Mouse (Mus musculus) heart, embryonic 16.5 days (tissue): ENCODE data around the gene Wasf2. TPM values are rescaled to one million over a fixed set of nuclear protein-coding genes. Genes with fewer than 3 reads are reported as not detected.

Experiments
- ATAC-seq: fragments of 200-750 bp; cut with Nextera tagmentation; replicated peaks from 2 replicates; pipeline ENCODE4 v1.8.0; 2017; ENCODE audit warnings: moderate number of reproducible peaks; ENCODE audit not compliant: insufficient read depth, low FRiP score; ENCODE audit errors: extremely low read depth
- H3K27ac ChIP-seq: fragments of 300-500 bp; sonication (generic); 2 replicates; pipeline ENCODE4 v1.5.1; 2014; ENCODE audit warnings: mild to moderate bottlenecking, low read length, control low read depth, moderate library complexity
- H3K27me3 ChIP-seq: fragments of 300-500 bp; sonication (generic); 2 replicates; pipeline ENCODE4 v1.6.1; 2014; ENCODE audit warnings: low read length, mixed read lengths; ENCODE audit not compliant: control insufficient read depth, insufficient read depth
- H3K36me3 ChIP-seq: fragments of 300-500 bp; sonication (generic); 2 replicates; pipeline ENCODE4 v1.6.1; 2014; ENCODE audit not compliant: control insufficient read depth, insufficient read depth
- H3K4me1 ChIP-seq: fragments of 300-500 bp; sonication (generic); 2 replicates; pipeline ENCODE4 v1.6.1; 2014; ENCODE audit warnings: low read length, mixed read lengths; ENCODE audit not compliant: control insufficient read depth, insufficient read depth
- H3K4me2 ChIP-seq: fragments of 300-500 bp; sonication (generic); 2 replicates; pipeline ENCODE4 v1.6.1; 2014; ENCODE audit warnings: low read depth, mild to moderate bottlenecking, control low read depth, low read length
- H3K4me3 ChIP-seq: fragments of 300-500 bp; sonication (generic); 2 replicates; pipeline ENCODE4 v1.5.1; 2014; ENCODE audit warnings: mild to moderate bottlenecking, control low read depth, low read length
- H3K9ac ChIP-seq: fragments of 300-500 bp; sonication (generic); 2 replicates; pipeline ENCODE4 v1.6.1; 2014; ENCODE audit warnings: low read length, control low read depth
- H3K9me3 ChIP-seq: fragments of 300-500 bp; sonication (generic); replicated peaks from 2 replicates; pipeline ENCODE4 v1.6.1; 2016; ENCODE audit warnings: low read length; ENCODE audit not compliant: control insufficient read depth
- WGBS: fragments of 180-500 bp; shearing (Covaris S2); extraction: QIAGEN DNeasy Blood & Tissue Kit; methylation state at CpG from one replicate; pipeline ENCODE4 v1.1.7; 2014; 5-methylcytosine and 5-hydroxymethylcytosine counted together
- polyA plus RNA-seq: library from polyadenylated mRNA; unstranded; fragments of >200 nt; fragmentation: Nextera tagmentation; extraction: Ambion mirVana; gene quantifications from 2 replicates; pipeline ENCODE4 v1.2.1, GENCODE M21; 2015

The Wasf2 gene
- polyA plus RNA-seq, 1 experiment from 2014 or later: 45.0 TPM

DNA sequence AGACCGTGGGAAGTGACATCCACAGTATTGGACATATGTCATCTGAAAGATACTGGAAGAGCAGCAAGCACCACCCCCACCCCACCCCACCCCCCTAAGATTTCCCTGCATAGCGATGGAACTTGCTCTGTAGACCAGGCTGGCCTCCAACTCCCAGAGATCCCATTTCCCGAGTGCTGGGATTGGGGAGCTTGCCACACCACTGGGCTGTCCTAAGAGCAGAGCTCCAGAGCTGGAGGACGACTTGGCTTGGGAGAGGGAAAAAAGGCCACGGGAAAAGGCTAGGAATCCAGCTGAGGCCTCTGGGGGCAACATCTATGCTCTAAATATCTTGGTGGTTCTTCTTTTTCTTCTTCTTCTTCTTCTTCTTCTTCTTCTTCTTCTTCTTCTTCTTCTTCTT, 104.5 kb downstream of the Wasf2 start:
- Histone ChIP-seq H3K4me3 (no peak overlapping the region), H3K4me2 (no peak overlapping the region), H3K9me3 (no peaks in the 10 kb centered on the region; the same call in 1 of the 2 replicates), H3K36me3 (no peaks in the 10 kb centered on the region), H3K27ac (no peak overlapping the region), H3K27me3 (no peaks in the 10 kb centered on the region; the same call in 1 of the 2 replicates), H3K4me1 (no peaks in the 10 kb centered on the region), H3K9ac (no peak overlapping the region)
- ATAC-seq: no peak
- WGBS: 47% methylated on average over 5 of the region's 5 CpGs

DNA sequence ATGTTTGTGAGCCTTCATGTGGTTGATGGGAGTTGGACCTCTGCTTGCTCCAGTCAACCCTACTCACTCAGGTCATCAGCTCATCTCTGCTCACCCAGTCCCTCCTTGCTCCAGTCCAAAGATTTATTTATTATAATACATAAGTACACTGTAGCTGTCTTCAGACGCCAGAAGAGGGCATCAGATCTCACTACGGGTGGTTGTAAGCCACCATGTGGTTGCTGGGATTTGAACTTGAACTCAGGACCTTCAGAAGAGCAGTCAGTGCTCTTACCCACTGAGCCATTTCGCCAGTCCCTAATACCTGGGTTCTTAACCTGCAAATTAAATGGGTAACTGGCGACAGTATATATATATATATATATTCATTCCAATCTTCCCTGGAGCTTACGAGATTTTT, 105.1 kb downstream of the Wasf2 start:
- peaks cover 2% of the 10 kb centered on the region for H3K4me1 ChIP-seq
- no peak overlapping the region for H3K27ac ChIP-seq
- H3K4me2 ChIP-seq: no peak overlapping the region
- no peaks in the 10 kb centered on the region; the same call in 1 of the 2 replicates for H3K9me3 ChIP-seq
- ATAC-seq: no peak
- no peak overlapping the region for H3K9ac ChIP-seq
- no peaks in the 10 kb centered on the region; the same call in 1 of the 2 replicates for H3K27me3 ChIP-seq
- 72% methylated on average over 5 of the region's 5 CpGs for WGBS
- H3K4me3 ChIP-seq: no peak overlapping the region
- H3K36me3 ChIP-seq: no peaks in the 10 kb centered on the region

DNA sequence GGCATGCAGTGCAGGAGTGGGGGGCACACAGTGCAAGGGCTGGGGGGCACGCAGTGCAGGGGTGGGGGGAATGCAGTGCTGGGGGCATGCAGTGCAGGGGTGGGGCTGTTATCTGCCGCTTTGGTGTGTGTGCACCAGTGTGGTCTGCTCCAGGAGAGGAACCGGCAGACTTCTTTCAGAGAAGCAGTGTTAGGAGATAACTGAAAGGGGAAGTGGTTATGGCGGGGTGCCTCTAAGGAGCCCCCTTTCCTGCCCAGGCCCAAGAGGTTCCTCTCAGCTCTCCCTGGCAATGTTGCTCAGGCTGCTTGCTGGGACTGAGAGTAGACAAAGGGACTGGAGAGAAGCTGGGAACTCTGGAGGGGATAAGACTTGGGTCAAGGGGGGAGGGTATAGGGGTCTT, 107.6 kb downstream of the Wasf2 start:
- Histone ChIP-seq H3K36me3 (no peaks in the 10 kb centered on the region), H3K9me3 (no peaks in the 10 kb centered on the region), H3K27me3 (peaks cover 10% of the 10 kb centered on the region; the same call in 1 of the 2 replicates), H3K4me1 (peaks cover 11% of the 10 kb centered on the region), H3K27ac (no peak overlapping the region), H3K9ac (no peak overlapping the region), H3K4me3 (no peak overlapping the region), H3K4me2 (no peak overlapping the region)
- WGBS: 34% methylated on average over 4 of the region's 4 CpGs
- ATAC-seq: no peak

DNA sequence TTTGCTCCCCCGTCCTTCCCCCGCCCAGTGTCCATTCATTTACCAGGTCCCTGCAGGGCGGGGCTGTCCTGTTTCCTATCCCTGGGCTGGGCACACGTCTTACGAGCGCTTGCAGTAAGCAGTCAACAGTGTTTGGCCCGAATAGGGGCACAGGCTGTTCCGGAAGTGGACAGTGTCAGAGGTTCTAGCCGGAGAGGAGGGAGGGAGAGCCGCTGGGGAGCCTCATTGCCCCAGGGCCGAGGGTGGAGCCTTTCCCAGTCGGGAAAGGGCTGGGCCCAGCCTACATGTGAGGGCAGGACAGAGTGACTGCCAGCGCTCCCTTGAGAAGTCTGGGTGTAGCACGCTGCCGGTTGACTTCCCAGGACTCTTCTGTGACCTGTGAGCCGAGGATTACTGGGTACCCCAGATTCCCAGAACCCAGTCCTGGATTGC, 110.2 kb downstream of the Wasf2 start, which contains the start of gene Map3k6:
TSS of gene Map3k6 (plus strand) at position 329 of the 432 bp plus-strand sequence.
- peak; percentile 46 for ATAC-seq
- peaks cover 11% of the 10 kb centered on the region; the same call in 1 of the 2 replicates for H3K27me3 ChIP-seq
- no peaks in the 10 kb centered on the region for H3K36me3 ChIP-seq
- peak within 1 kb of the TSS; percentile 74 for H3K4me2 ChIP-seq
- H3K4me3 ChIP-seq: peak within 1 kb of the TSS; percentile 54
- peak within 1 kb of the TSS; percentile 82 for H3K27ac ChIP-seq
- H3K9me3 ChIP-seq: no peaks in the 10 kb centered on the region
- WGBS: 8% methylated on average over 16 of the region's 16 CpGs
- peak within 1 kb of the TSS; percentile 68 for H3K9ac ChIP-seq
- peaks cover 13% of the 10 kb centered on the region for H3K4me1 ChIP-seq

DNA sequence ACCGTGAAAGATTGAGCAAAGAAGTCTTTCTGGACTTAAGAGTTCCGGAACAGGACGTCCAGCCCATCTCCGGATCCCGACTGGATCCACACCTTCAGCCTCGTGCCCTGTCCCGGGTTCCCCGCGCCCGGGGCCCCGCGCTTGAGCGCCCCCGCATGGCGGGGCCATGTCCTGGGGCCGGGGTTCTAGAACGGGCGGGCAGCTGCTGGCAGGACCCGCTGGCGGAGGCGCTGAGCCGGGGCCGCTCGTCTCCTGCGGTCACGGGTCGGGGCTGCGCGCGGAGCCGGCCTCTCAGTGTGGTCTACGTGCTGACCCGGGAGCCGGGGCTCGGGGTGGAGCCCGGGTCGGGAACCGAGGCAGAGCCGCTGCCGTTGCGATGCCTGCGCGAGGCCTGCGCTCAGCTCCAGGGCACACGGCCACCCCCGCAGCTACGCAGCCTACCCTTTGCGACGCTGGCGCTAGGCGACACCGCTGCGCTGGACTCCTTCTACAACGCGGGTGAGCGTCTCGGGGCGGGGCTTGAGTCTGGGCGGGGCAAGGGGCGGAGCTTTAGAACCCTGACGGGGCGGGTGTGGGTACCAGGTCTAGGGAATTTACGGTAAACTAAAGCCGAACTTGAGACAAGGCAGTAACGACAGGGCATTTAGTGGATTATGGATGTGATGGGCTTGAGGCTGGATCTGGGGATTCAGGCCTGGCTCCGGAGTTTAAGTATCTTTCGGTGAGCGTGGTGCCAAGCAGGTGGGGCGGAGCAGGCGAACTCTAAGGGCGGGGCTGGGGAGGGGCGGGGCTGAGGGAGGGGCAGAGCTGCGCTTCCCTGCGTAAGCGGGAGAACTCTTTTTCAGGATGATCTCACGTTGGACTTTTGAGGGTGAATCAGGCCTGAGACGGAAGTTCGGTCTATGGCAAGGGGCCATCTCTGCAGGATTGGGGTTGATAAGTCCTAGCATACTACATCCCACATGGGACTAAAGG, 110.9 kb downstream of the Wasf2 start:
- peaks cover 13% of the 10 kb centered on the region; the same call in 1 of the 2 replicates for H3K27me3 ChIP-seq
- peak; percentile 85 for ATAC-seq
- peak overlapping the region; percentile 74 for H3K4me2 ChIP-seq
- under 1% methylated on average over 78 of the region's 78 CpGs for WGBS
- peak overlapping the region; percentile 68 for H3K9ac ChIP-seq
- H3K9me3 ChIP-seq: no peaks in the 10 kb centered on the region
- H3K36me3 ChIP-seq: no peaks in the 10 kb centered on the region
- peak overlapping the region; percentile 54 for H3K4me3 ChIP-seq
- peaks cover 13% of the 10 kb centered on the region for H3K4me1 ChIP-seq
- peak overlapping the region; percentile 82 for H3K27ac ChIP-seq

DNA sequence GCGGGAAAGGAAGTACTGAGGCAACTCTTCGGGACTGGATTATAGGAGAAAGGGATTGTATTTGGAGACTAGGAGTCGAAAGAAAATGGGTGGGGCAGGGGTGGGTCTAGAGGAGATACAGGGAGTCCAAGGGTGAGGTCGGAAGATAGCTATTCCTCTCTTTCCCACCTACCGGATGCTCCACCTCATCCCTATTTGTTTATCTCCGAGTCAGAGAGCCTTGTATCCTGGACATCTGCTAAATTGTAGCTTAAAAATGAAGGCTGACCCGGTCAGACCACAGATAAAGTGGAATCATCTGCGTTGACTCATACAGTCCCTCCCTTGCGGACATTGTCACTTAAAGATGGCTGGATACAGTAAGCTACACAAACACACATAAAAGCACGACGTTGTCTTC, 111.6 kb downstream of the Wasf2 start:
- Histone ChIP-seq H3K4me1 (peaks cover 13% of the 10 kb centered on the region), H3K4me3 (peak overlapping the region; percentile 54), H3K27me3 (peaks cover 19% of the 10 kb centered on the region), H3K9ac (no peak overlapping the region), H3K27ac (peak overlapping the region; percentile 17), H3K9me3 (no peaks in the 10 kb centered on the region), H3K36me3 (no peaks in the 10 kb centered on the region), H3K4me2 (peak overlapping the region; percentile 74)
- WGBS: 21% methylated on average over 11 of the region's 11 CpGs
- ATAC-seq: no peak

DNA sequence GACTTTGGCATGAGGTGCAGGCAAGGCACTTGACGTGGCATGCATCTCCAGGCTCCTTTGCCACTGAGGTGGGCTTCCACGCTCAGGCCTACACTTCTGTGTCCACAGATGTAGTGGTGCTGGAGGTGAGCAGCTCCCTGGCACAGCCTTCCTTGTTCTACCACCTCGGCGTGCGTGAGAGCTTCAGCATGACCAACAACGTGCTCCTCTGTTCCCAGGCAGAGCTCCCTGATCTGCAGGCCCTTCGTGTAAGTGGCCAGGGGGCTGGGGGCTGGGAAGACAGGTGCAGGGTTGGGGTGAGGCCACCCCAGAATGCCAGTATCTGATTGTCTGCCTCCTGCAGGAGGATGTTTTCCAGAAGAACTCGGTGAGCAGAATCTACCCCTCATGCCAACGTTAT, 112.4 kb downstream of the Wasf2 start:
- no peaks in the 10 kb centered on the region for H3K9me3 ChIP-seq
- H3K36me3 ChIP-seq: no peaks in the 10 kb centered on the region
- WGBS: 68% methylated on average over 9 of the region's 9 CpGs
- no peak overlapping the region for H3K9ac ChIP-seq
- no peak overlapping the region for H3K4me3 ChIP-seq
- peaks cover 13% of the 10 kb centered on the region for H3K4me1 ChIP-seq
- H3K27me3 ChIP-seq: peaks cover 20% of the 10 kb centered on the region
- H3K27ac ChIP-seq: no peak overlapping the region
- ATAC-seq: no peak
- no peak overlapping the region for H3K4me2 ChIP-seq

DNA sequence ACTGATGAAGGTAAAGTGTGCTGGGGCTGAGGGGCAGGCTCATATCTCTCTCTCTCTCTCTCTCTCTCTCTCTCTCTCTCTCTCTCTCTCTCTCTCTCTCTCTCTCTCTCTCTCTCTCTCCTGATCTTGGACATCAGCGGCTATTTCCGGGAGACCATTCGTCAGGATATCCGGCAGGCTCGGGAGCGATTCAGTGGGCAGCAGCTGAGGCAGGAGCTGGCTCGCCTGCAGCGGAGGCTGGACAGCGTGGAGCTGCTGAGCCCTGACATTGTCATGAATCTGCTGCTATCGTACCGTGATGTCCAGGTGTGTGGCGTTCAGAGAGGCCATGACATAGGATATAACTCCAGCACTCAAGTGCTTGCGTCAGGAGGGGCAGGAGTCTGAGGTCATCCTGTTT, 113.2 kb downstream of the Wasf2 start:
- no peak overlapping the region for H3K9ac ChIP-seq
- H3K27ac ChIP-seq: no peak overlapping the region
- 37% methylated on average over 13 of the region's 13 CpGs for WGBS
- H3K4me1 ChIP-seq: peaks cover 13% of the 10 kb centered on the region
- no peaks in the 10 kb centered on the region for H3K36me3 ChIP-seq
- H3K27me3 ChIP-seq: peaks cover 27% of the 10 kb centered on the region
- no peaks in the 10 kb centered on the region for H3K9me3 ChIP-seq
- no peak overlapping the region for H3K4me3 ChIP-seq
- H3K4me2 ChIP-seq: no peak overlapping the region
- no peak for ATAC-seq

DNA sequence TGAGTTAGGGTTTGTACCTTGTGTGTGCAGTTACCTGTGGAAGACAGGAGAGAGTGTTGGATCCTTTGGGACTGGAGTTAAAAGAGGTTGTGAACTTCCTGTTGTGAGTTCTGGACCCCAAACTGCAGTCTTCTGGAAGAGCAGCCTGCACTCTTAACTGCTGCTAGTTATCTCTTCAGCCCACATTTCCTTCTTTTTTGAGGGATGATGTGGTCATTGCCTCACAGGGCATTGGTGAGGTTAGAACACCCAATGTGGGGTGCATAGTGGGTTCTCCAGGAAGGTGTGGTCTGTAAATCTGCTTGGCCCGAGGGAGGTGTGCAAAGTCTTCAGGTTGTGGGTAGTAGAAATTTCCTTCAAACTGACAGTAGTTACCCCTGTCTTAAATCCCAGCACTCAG, 114.0 kb downstream of the Wasf2 start:
- Histone ChIP-seq H3K27me3 (peaks cover 30% of the 10 kb centered on the region), H3K4me3 (no peak overlapping the region), H3K4me2 (no peak overlapping the region), H3K27ac (no peak overlapping the region), H3K9ac (no peak overlapping the region), H3K36me3 (no peaks in the 10 kb centered on the region), H3K9me3 (no peaks in the 10 kb centered on the region), H3K4me1 (peaks cover 13% of the 10 kb centered on the region)
- ATAC-seq: no peak
- WGBS: 68% methylated on average over 1 of the region's 1 CpGs
